Mouse (Mus musculus): ENCODE measurements around the gene Cyb5r3. TPM values are rescaled to one million over a fixed set of nuclear protein-coding genes. Genes with fewer than 3 reads are reported as not detected.

Gene Cyb5r3
- polyA plus RNA-seq, 1 experiment from 2014 or later: 136 TPM

- WGBS: under 1% methylated on average over 67 of the region's 67 CpGs
These were observed 495 bp downstream of the Cyb5r3 start for GRCm38 (mm10) chr15:83171712-83172481.

GRCm38 (mm10) chr15:83170956-83171659, 1.3 kb downstream of the Cyb5r3 start:
- Histone ChIP-seq H3K9ac (ENCODE audit: low read length) (no peak overlapping the region), H3K27ac (replicated peaks; ENCODE audit: low read depth, low read length) (no peak overlapping the region), H3K27me3 (ENCODE audit: control insufficient read depth, insufficient read depth, low read length) (no peaks in the 10 kb centered on the region), H3K9me3 (ENCODE audit: control insufficient read depth, low read length) (no peaks in the 10 kb centered on the region), H3K4me2 (ENCODE audit: low read depth, severe bottlenecking) (peak overlapping the region; percentile 89), H3K4me1 (ENCODE audit: control insufficient read depth, insufficient read depth, low read length) (peaks cover 4% of the 10 kb centered on the region; the same call in 1 of the 2 replicates), H3K4me3 (ENCODE audit: low read depth, low read length) (peak overlapping the region; percentile 81), H3K36me3 (ENCODE audit: control insufficient read depth, insufficient read depth, low read length) (0 out of 2 replicates have a peak, but pooled peaks cover under 1% of the 10 kb centered on the region)
- 59% methylated on average over 8 of the region's 8 CpGs for WGBS
- DNase-seq (ENCODE audit: low spot score) (no peak), ATAC-seq (ENCODE audit: insufficient number of reproducible peaks, low FRiP score, low TSS enrichment, low read depth) (no peak)

More at GRCm38 (mm10) chr15:83171712-83172481, 495 bp downstream of the Cyb5r3 start:
- peak overlapping the region; percentile 65; the same call in 1 of the 2 replicates for H3K27ac ChIP-seq (replicated peaks; ENCODE audit: low read depth, low read length)
- H3K4me2 ChIP-seq (ENCODE audit: low read depth, severe bottlenecking): peak overlapping the region; percentile 89
- no peaks in the 10 kb centered on the region for H3K36me3 ChIP-seq (ENCODE audit: control insufficient read depth, insufficient read depth, low read length)
- no peaks in the 10 kb centered on the region for H3K27me3 ChIP-seq (ENCODE audit: control insufficient read depth, insufficient read depth, low read length)
- H3K4me3 ChIP-seq (ENCODE audit: low read depth, low read length): peak overlapping the region; percentile 81
- H3K4me1 ChIP-seq (ENCODE audit: control insufficient read depth, insufficient read depth, low read length): peaks cover 4% of the 10 kb centered on the region; the same call in 1 of the 2 replicates
- ATAC-seq (ENCODE audit: insufficient number of reproducible peaks, low FRiP score, low TSS enrichment, low read depth) (peak; percentile 92), DNase-seq (ENCODE audit: low spot score) (peak; percentile 97)
- peak overlapping the region; percentile 79 for H3K9ac ChIP-seq (ENCODE audit: low read length)
- H3K9me3 ChIP-seq (ENCODE audit: control insufficient read depth, low read length): no peaks in the 10 kb centered on the region

GRCm38 (mm10) chr15:83169772-83170722, 2.3 kb downstream of the Cyb5r3 start:
- Histone ChIP-seq H3K36me3 (ENCODE audit: control insufficient read depth, insufficient read depth, low read length) (peaks cover 3% of the 10 kb centered on the region; the same call in 1 of the 2 replicates), H3K9me3 (ENCODE audit: control insufficient read depth, low read length) (no peaks in the 10 kb centered on the region), H3K9ac (ENCODE audit: low read length) (no peak overlapping the region), H3K4me2 (ENCODE audit: low read depth, severe bottlenecking) (no peak overlapping the region), H3K4me3 (ENCODE audit: low read depth, low read length) (no peak overlapping the region), H3K4me1 (ENCODE audit: control insufficient read depth, insufficient read depth, low read length) (peaks cover 4% of the 10 kb centered on the region; the same call in 1 of the 2 replicates), H3K27me3 (ENCODE audit: control insufficient read depth, insufficient read depth, low read length) (no peaks in the 10 kb centered on the region), H3K27ac (replicated peaks; ENCODE audit: low read depth, low read length) (no peak overlapping the region)
- 84% methylated on average over 8 of the region's 8 CpGs for WGBS
- DNase-seq (ENCODE audit: low spot score) (no peak), ATAC-seq (ENCODE audit: insufficient number of reproducible peaks, low FRiP score, low TSS enrichment, low read depth) (no peak)

GRCm38 (mm10) chr15:83168875-83169771, 3.3 kb downstream of the Cyb5r3 start:
- H3K4me1 ChIP-seq (ENCODE audit: control insufficient read depth, insufficient read depth, low read length): peaks cover 4% of the 10 kb centered on the region; the same call in 1 of the 2 replicates
- WGBS: 79% methylated on average over 7 of the region's 7 CpGs
- no peak for DNase-seq (ENCODE audit: low spot score)
- no peaks in the 10 kb centered on the region for H3K9me3 ChIP-seq (ENCODE audit: control insufficient read depth, low read length)
- H3K27me3 ChIP-seq (ENCODE audit: control insufficient read depth, insufficient read depth, low read length): no peaks in the 10 kb centered on the region
- no peak for ATAC-seq (ENCODE audit: insufficient number of reproducible peaks, low FRiP score, low TSS enrichment, low read depth)
- H3K4me2 ChIP-seq (ENCODE audit: low read depth, severe bottlenecking): no peak overlapping the region
- H3K4me3 ChIP-seq (ENCODE audit: low read depth, low read length): no peak overlapping the region
- H3K36me3 ChIP-seq (ENCODE audit: control insufficient read depth, insufficient read depth, low read length): peaks cover 3% of the 10 kb centered on the region; the same call in 1 of the 2 replicates
- H3K9ac ChIP-seq (ENCODE audit: low read length): no peak overlapping the region
- H3K27ac ChIP-seq (replicated peaks; ENCODE audit: low read depth, low read length): no peak overlapping the region

- Histone ChIP-seq H3K36me3 (ENCODE audit: control insufficient read depth, insufficient read depth, low read length) (peaks cover 3% of the 10 kb centered on the region; the same call in 1 of the 2 replicates), H3K4me3 (ENCODE audit: low read depth, low read length) (no peak overlapping the region), H3K27ac (replicated peaks; ENCODE audit: low read depth, low read length) (no peak overlapping the region), H3K9ac (ENCODE audit: low read length) (no peak overlapping the region), H3K4me2 (ENCODE audit: low read depth, severe bottlenecking) (no peak overlapping the region), H3K27me3 (ENCODE audit: control insufficient read depth, insufficient read depth, low read length) (no peaks in the 10 kb centered on the region), H3K4me1 (ENCODE audit: control insufficient read depth, insufficient read depth, low read length) (peaks cover 4% of the 10 kb centered on the region; the same call in 1 of the 2 replicates), H3K9me3 (ENCODE audit: control insufficient read depth, low read length) (no peaks in the 10 kb centered on the region)
- DNase-seq (ENCODE audit: low spot score): no peak
- no peak for ATAC-seq (ENCODE audit: insufficient number of reproducible peaks, low FRiP score, low TSS enrichment, low read depth)
- WGBS: 91% methylated on average over 3 of the region's 3 CpGs
These were observed 4.1 kb downstream of the Cyb5r3 start for GRCm38 (mm10) chr15:83168311-83168710.

GRCm38 (mm10) chr15:83167550-83168065, 4.8 kb downstream of the Cyb5r3 start:
- WGBS: 82% methylated on average over 8 of the region's 8 CpGs
- Histone ChIP-seq H3K4me1 (ENCODE audit: control insufficient read depth, insufficient read depth, low read length) (peaks cover 4% of the 10 kb centered on the region; the same call in 1 of the 2 replicates), H3K27me3 (ENCODE audit: control insufficient read depth, insufficient read depth, low read length) (no peaks in the 10 kb centered on the region), H3K36me3 (ENCODE audit: control insufficient read depth, insufficient read depth, low read length) (peaks cover 6% of the 10 kb centered on the region; the same call in 1 of the 2 replicates), H3K9ac (ENCODE audit: low read length) (no peak overlapping the region), H3K4me3 (ENCODE audit: low read depth, low read length) (no peak overlapping the region), H3K4me2 (ENCODE audit: low read depth, severe bottlenecking) (no peak overlapping the region), H3K9me3 (ENCODE audit: control insufficient read depth, low read length) (no peaks in the 10 kb centered on the region), H3K27ac (replicated peaks; ENCODE audit: low read depth, low read length) (no peak overlapping the region)
- ATAC-seq (ENCODE audit: insufficient number of reproducible peaks, low FRiP score, low TSS enrichment, low read depth) (no peak), DNase-seq (ENCODE audit: low spot score) (no peak)

- Histone ChIP-seq H3K27me3 (ENCODE audit: control insufficient read depth, insufficient read depth, low read length) (no peaks in the 10 kb centered on the region), H3K4me2 (ENCODE audit: low read depth, severe bottlenecking) (no peak overlapping the region), H3K4me3 (ENCODE audit: low read depth, low read length) (no peak overlapping the region), H3K36me3 (ENCODE audit: control insufficient read depth, insufficient read depth, low read length) (peaks cover 6% of the 10 kb centered on the region; the same call in 1 of the 2 replicates), H3K4me1 (ENCODE audit: control insufficient read depth, insufficient read depth, low read length) (peaks cover 4% of the 10 kb centered on the region; the same call in 1 of the 2 replicates), H3K9ac (ENCODE audit: low read length) (no peak overlapping the region), H3K27ac (replicated peaks; ENCODE audit: low read depth, low read length) (no peak overlapping the region), H3K9me3 (ENCODE audit: control insufficient read depth, low read length) (no peaks in the 10 kb centered on the region)
- 67% methylated on average over 5 of the region's 5 CpGs for WGBS
- DNase-seq (ENCODE audit: low spot score) (peak; percentile 50), ATAC-seq (ENCODE audit: insufficient number of reproducible peaks, low FRiP score, low TSS enrichment, low read depth) (no peak)
These were observed 5.3 kb downstream of the Cyb5r3 start for GRCm38 (mm10) chr15:83167126-83167525.

Data from limb, embryonic 11.5 days (tissue).